Mouse (Mus musculus): ENCODE measurements around the gene Gm28079.
"Not testable (repeated sequence)": the region's sequence is repeated elsewhere in the genome, so short reads cannot be mapped to it uniquely, and the experiment has no call there.

DNA sequence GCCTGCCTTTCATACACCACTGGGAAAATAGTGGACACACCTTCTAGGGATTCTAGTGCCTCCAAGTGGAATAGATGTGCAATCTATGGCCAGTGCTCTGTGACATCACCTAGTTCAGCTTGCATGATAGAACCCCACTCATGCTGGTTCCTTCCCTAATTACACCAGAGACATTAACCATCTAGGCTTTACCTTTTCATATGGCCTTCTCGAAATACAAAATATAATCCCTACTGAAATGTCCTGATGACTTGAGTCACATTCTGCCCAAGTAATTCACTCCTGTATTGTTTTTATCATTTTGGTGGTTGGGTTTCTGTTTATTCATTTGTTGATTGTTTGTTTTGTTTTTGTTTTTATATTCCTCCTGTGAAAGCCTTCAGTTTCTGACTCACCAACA is at the start of gene Gm28079:
- not testable (repeated sequence) for TF ChIP-seq CTCF (IDR thresholded peaks at IDR 0.05; ENCODE audit: extremely low read depth, insufficient read length, insufficient replicate concordance, low read depth, low read length); POLR2A (IDR thresholded peaks at IDR 0.05; ENCODE audit: low read depth, low read length)

Measured in small intestine, adult 2 months (tissue).